Mouse (Mus musculus): ENCODE results near the gene Castor1.

Gene Castor1

DNA sequence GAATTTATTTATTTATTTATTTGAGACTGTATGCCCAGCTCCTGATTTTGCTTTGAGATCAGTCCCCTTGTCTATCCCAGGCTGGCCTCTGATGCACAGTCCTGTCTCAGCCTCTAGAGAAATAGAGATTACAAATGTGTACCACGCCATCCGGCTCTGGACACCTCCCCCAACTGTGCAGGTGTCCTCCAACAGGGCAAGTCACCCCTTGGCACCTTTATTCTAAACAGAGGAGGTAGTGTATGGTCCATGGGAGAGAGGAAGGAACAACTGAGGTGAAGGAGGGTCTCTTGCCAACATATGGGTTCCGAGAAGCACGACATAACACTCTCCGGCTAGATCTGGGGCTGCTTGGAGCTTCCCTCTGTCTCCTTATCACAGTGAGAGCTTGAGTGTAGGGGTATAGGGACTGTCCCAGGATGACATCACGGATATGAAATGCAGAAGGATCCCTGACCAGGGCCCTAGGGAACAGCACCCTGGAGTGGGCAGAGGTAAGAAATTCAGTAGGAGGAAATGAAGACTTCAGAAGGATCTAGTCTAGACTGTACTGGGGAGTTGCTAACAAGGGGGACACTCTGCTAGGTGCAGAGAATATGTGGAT is 17.1 kb downstream of the Castor1 start:
- in situ Hi-C loops (cut with MboI) = no loop called here

DNA sequence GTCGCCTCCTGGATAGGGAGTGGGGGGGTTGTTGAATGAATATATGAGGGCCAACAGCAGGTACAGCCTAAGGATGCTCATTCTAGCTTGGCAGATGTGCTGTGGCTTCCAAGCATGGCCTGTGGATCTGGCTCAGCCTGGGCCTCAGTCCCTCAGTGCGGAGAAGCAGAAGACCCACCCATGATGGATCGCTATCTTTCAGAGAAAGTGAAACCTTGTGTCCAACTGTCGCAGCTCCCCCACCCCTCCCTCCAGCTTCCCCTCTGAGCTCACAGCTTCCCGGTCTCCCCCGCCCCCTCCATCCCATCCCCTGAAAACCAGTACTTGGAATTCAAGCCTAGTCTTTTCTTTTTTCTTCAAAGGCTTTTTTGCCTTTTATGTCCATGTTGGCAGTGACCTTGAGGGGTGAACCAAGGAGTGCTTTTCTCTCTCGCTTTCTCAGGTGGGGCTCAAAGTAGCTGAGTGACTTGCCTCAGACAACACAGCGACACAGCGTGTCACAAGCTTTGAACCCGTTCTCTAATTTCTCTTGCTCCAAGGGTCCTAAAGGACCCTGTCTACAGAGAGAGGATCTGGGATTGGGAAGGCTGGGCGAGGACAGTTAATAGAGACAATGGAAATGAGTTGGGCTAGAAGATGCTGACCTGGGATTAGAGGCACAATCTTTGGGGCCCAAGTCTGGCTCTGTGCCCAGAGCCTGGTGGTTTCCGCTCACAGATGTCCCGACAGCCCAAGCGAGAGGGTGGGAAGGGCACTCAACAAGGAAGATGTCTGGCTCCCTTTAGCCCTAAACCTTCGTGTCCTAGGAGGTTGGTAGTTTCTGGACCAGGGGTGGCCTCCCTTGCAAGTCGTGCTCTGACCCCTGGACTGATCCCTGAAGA is 17.9 kb downstream of the Castor1 start, which contains the start of gene Osm:
TSS of gene Osm (plus strand) at position 756 of the 881 bp plus-strand sequence.
- in situ Hi-C loops (cut with MboI) = no loop called here

DNA sequence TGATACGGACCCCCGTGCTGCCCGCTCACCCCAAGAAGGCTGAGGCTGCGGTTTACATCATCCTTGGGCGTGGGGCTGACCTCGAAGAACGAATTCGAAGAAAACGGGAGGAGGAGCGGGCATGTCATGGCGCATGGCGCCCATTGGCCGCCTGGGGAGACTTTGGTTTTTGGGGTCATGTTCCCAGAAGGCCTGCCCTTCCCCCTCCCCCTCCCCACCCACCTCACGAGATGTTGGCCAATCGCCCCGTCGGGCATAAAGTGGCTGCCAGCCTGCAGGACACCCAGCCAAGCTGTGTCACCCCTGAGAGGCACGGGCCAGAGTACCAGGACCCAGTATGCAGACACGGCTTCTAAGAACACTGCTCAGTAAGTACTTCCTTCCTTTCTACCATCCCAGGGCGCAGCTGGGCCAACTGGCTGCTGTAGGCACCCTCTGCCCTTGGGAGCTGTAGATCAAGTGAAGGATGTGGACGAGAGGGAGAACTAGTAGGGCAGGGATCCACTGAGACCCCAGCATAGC is 18.6 kb downstream of the Castor1 start:
- in situ Hi-C loops (cut with MboI) = no loop called here

DNA sequence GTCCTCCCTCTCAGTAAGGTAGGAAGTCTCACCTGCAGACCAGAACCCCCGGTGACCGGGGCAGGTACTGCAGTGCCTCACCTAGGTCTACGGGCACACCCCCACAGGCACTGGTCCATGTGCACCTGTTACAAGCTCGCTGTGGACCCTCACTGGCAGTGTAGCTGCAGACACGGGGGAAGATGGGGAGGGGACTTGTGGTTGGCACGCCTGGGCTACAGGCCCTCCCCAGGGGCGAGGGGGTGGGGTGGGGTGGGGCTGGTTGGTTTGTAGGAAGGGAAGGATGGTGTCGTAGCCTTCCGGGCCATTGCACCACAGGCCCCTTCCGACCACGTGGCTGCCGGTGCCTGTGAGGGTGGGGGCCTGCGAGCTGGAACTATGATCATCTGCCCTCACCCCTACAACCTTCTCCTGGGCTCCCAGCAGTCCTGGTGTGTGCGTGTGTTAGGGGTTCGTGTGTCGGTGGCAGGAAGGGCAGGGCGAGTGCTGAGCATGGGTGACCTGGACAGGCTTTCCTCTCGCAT is 19.4 kb downstream of the Castor1 start:
- in situ Hi-C loops (cut with MboI) = no loop called here

DNA sequence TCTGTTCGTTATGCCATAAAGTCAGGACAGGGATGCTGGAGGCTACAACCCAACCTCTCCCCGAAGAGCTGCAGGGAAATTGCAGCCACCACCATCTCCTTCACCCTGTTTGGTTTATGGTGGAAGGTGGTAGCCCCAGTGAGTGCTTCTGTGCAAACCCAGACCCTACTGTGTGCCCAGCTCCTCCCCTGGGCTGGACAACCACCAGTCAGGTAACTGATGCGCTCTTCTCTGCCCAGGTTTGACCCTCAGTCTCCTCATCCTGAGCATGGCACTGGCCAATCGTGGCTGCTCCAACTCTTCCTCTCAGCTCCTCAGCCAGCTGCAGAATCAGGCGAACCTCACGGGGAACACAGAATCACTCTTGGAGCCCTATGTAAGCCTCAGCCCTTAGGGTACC is 20.1 kb downstream of the Castor1 start:
- in situ Hi-C loops (cut with MboI) = no loop called here

DNA sequence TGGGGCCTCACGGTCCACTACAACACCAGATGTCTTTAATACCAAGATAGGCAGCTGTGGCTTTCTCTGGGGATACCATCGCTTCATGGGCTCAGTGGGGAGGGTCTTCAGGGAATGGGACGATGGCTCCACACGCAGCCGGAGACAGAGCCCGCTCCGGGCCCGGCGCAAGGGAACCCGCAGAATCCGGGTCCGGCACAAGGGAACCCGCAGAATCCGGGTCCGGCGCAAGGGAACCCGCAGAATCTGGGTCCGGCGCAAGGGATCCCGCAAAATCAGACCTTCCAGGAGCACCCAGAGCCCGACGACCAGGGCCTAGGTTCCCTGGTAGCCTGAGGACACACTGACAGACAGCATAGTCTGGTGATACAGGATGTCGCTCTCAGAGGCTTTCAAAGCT is 21.7 kb downstream of the Castor1 start:
- in situ Hi-C loops (cut with MboI) = no loop called here

DNA sequence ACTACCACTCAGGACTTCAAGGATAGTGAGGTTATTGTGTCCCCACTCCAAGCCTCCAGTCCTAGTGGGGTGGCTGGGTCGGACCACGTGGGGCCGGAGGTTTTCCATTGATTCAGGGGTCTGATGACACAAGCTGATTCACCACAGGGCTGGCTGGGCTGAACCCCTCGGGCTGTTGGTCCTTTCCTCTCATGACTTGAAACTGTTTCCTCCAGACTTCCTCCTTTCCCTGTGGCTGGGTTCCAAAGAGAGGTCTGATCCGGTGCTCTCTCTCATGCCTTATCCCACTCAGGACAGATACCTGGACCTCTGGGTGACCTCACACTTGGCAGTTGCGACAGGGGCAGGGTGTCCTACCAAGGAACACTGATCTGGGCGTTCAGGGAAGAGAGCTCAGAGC is 22.1 kb downstream of the Castor1 start:
- in situ Hi-C loops (cut with MboI) = no loop called here

DNA sequence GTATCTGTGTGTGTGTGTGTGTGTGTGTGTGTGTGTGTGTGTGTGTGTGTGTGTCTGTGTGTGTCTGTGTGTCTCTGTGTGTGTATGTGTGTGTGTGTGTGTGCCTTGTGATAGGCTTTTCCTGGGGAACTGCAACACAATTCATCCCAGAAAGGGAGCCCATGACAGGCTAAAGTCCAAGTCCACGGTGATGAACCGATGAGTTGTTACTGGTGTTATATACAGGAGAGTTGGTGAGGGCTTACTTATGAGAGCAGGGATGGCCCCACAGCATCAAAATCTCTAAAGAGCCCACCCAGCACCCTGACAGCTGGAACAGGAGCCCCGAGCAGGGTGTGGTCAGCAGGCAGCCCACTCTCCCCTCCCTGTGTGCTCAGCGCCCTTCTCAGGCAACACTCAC is 23.2 kb downstream of the Castor1 start:
- in situ Hi-C loops (cut with MboI) = no loop called here

DNA sequence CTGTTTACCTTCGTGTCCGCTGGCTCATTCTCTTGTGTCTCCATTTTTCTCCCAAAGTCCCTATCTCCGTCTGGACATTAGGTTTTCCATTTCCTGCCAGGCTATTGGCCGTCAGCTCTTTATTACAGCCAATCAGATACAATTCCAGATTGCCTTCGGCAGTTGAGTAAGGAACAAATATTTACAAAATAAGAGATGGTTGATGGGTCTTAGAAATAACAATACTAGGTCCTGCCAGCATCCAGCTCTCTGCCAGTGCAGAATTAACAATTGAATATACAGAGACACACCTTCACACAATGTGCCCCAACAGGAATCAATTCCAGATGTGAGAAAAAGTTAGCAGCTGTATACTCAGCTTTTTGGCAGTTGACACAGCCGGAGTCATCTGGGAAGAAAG is 28.1 kb downstream of the Castor1 start:
- in situ Hi-C loops (cut with MboI) = no loop called here

DNA sequence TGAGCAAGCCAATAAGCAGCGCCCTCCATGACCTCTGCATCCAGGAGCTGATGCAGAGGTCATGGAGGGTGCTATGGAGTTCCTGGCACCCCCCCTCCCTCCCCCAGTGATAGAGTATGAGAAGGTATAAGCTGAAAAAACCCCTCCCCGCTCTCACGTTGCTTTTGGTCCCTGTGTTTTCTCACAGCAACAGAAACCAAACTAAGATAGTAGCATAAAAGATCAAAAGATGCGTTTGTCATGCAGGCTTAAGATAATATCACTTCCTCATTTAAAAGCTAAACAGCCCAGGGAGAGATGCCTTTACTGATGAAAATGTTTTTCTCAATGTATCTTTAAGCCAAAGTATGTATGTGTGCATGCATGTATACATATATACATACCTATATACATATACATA is 28.6 kb downstream of the Castor1 start:
- in situ Hi-C loops (cut with MboI) = no loop called here

DNA sequence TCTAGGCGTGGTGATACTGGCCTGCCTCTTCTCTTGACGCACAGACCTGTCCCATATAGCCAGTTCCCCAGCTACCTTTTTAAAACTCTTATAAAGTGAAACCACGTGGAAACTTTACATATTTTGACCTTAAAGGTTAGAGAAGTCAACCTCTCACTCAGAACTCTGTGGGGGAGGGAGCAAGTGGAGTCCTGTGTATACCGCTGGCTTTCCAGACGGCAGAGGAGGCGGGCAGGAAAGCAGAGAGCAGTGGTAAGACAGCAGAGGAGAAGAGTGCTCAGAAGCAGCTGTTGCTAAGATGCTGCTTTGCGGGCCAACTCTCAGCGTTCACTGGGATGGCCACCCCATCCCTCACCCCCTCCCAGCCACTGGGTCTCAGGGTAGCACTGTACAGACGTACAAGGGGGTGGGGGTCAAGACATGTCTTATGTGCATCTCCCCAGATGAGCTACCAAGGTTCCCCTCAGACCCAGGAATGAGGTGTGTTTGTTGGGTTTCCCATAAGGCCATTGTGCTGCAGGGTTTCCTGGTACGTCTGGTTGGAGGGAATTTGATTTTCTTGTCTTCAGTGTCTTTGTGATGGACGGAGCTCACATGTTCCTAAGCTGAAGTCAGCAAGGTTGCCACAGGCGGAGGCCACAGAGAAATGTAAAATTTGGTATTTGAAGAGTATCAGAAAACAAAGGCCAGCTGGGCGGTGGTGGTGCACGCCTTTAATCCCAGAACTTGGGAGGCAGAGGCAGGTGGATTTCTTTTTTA is 29.4 kb downstream of the Castor1 start:
- in situ Hi-C loops (cut with MboI) = no loop called here

DNA sequence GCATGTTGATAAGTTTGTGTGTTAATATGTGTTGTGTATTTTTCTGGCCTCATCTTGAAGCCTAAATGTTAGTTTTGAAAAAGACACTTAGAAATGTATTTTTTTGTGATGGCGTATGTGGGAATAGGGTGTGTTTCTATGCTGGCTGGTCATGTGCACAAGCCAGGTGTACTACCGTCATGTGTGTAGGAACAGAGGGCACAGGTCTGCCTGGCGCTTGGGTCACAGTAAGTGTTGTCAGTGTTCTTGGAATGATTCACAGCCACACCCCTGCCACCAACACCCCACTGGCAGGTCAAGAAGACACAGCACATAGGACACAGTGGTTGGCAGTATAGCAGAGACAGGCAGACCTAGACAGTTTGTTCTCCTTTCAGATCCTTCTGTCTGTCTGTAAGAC is 31.1 kb downstream of the Castor1 start:
- in situ Hi-C loops (cut with MboI) = no loop called here

DNA sequence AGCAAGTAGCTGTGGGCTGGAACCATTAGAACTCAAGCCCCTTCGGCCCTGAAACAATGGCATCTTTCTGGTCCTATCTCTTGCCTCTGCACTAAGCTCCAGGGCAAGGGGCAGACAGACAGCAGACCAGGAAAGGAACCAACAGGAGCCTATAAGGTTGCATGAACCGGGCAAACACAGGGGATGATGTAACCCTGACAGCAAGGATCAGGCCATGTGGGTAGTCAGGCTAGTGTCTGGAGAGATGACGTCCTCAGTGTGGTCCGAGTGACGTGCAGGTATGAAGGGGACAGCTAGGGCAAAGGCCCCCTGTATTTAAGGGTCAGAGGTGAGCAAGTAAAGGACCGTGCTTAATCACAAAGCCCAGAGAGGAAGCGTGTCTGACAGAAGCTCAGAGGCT is 32.3 kb downstream of the Castor1 start:
- in situ Hi-C loops (cut with MboI) = loop anchor here (10.0 kb wide), 1 partner anchor 175 kb away; no protein-coding TSS in a partner anchor

DNA sequence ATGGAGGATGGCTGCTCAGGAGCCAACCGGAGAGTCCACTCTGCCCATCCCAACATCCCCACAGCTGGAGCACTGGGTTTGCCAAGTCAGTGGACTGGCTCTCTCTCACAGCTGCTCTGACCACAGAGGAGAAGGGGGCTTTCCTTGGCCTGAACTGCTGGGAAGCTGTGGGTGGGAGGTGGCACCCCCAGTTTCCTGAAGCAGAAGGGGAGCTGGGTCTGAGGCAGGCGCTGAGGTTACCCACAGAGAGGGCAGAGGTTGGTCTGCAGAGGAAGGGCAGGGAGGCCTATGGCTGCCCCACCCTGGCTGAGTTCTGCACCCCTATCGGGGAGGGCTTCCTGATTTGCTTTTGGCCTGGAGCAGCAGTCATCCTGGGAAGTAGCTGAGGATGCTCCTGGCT is 33.4 kb downstream of the Castor1 start:
- in situ Hi-C loops (cut with MboI) = loop anchor here (10.0 kb wide), 1 partner anchor 173 kb away; no protein-coding TSS in a partner anchor

DNA sequence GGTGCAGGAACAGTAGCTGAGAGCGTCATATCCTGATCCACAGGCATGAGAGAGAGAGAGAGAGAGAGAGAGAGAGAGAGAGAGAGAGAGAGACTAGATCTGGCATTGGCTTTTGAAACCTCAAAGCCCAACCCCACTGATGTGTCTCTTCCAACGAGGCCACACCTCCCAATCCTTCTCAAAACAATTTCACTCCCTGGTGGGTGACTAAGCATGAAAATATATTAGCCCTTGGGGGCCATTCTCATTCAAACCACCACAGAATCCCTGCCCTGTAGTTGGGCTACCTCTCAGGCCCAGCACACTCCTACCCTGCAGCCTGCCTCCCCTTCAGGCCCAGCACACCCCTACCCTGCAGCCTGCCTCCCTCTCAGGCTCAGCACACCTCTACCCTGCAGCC is 34.9 kb downstream of the Castor1 start:
- in situ Hi-C loops (cut with MboI) = loop anchor here (10.0 kb wide), 1 partner anchor 172 kb away; no protein-coding TSS in a partner anchor

DNA sequence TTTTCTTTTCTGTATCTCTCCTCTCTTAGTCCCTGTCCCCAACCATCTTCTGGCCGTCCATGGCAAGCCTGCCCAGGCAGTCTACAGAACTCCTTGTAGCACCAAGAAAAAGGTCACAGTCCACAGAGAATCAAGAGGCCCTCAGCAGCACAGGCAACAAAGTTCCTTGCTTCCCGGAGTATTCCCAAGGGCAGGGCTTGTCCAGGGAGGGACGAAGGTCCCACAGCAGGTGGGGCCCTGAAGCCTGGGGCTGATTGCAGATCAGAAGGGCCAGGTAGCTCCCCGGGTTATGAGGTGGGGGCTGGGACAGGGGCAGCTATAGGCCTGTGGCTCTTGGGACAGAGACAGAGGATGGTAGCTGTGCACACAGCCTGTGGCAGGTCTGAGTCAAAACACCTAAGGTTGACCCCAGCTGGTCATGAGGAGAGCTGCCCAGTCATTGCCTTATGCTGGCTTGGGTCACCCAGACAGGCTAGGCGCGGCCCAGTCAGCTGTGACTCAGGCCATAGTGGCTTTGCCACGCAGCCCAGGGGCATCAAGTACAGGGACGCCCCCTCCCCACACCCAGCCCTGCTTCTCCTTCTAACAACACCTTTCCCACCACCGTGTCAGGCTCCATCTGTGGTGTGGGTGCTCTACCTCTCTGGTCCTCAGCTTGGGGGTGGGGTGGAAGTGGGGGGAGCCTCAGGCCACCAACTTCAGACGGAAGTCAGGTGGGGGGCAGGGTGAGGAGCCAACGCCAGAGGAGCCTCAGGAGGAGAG is 39.0 kb downstream of the Castor1 start, which contains the start of gene Lif:
TSS of gene Lif (plus strand) at position 712 of the 762 bp plus-strand sequence.
- in situ Hi-C loops (cut with MboI) = loop anchor here (5.0 to 10.0 kb wide), 2 partner anchors 40 to 168 kb away; partner anchors contain the start of gene Castor1

DNA sequence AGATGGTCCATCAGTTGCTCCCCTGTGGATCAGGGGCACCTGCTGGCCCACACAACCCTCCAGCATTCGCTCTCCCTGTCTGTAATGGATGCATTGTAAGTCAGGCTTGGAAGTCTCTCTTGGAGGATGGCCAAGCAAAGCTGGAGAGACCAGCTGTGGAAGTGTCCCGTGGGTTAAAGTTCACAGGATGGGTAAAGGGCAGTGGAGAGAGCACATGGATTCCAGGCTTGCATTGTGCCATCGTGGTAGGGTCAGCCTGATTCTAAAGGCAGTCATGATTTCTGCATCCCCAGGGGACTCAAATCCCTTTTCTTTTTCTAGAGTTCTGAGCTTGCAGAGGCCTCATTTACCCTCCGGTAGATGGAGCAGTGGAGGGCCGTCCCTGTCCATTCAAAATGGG is 39.7 kb downstream of the Castor1 start:
- in situ Hi-C loops (cut with MboI) = loop anchor here (5.0 to 10.0 kb wide), 2 partner anchors 40 to 167 kb away; partner anchors contain the start of gene Castor1

DNA sequence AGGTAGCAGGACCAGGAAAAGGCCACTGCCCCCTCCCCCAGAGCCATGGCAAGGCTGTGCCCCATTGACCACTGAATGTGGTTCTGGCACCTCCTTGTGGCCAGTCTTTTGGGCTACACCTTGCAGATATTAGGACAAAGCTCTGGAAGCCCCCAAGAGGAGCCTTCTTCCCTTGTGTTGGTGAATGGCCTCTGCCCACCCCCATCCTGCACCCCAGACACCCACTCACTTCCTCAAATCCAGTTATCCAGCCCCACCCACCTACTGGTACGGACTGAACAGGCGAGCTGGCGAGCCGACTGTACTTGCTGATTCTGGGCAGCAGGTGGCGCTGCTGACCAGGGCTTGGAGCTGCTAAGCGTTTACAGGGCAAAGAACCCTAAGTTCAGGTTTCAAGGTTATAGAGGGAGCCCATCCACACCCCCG is 40.6 kb downstream of the Castor1 start:
- in situ Hi-C loops (cut with MboI) = loop anchor here (5.0 to 10.0 kb wide), 2 partner anchors 41 to 166 kb away; partner anchors contain the start of gene Castor1

DNA sequence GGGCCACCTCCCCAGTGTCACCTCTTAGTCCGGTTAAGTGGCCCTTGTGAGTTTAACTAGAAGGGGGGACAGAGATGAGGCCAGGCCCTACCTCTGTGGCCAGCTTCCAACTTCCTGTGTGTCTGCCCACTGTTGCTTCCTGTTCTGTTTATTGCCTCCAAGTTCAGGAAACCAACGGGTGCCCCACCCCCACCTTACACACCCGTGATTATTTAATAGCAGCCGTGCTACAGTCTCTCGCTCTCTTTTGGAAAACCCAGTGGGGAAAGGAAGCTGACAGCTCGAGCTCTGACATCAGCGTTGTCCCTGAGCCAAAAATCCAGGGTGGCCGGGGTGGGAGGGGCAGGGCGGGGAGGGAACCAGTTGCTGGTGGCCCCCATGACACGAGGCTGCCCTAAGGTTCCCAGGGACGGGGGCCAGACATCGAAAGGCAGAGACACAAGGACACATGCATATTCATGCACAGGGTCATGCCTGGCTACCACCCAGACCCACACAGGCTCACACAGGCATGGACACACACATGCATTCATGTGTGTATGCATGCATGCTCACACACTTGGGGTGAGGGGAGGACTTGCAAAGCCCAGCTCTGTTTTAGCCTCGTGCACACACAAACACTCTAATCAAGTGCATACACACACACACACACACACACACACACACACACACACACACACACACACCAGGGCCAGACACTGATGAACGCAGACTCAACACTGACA is 42.6 kb downstream of the Castor1 start:
- in situ Hi-C loops (cut with MboI) = no loop called here

DNA sequence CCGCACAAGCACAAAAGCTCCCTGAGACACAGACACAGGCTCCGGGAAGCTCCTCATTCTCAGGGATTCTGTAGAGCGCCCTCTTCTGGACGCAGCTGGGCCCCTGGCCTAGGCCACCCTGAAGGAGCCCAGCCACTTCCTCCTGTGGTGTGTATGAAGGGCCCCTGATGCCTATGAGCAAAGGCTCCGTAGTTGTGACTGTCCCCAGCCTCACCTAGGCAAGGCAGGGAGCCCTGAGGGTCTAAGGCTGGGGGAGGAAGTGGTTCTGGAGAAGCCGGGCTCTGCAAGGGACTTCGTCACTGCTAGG is 43.1 kb downstream of the Castor1 start:
- in situ Hi-C loops (cut with MboI) = no loop called here
